Mouse (Mus musculus) embryo, embryonic 11 days (tissue): ENCODE data around the gene Ephx3.

ENCODE experiments used
- DNase-seq: peaks from one replicate; pipeline ENCODE4 v3.0.0-alpha.2; 2015

Ephx3 gene

DNA sequence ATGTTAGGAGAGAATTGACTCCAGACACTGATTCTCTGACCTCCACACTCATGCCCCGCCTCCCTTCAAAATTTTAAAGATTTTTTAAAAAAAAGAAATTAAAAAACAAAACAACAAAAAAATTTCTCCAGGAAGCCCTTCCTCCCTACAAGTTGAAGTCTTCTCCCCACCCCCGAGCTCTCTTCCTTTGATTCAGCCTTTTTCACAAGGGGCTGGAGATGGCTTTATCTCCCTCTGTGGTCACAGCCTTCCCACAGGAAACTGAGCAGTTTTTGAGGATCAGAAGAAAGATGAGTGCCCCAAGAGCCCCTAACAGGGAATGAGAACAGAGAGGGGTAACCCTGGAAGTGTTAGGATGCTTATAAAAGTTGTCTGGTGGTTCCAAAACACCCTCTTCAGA is 16.9 kb downstream of the Ephx3 start:
- DNase-seq: no peak

DNA sequence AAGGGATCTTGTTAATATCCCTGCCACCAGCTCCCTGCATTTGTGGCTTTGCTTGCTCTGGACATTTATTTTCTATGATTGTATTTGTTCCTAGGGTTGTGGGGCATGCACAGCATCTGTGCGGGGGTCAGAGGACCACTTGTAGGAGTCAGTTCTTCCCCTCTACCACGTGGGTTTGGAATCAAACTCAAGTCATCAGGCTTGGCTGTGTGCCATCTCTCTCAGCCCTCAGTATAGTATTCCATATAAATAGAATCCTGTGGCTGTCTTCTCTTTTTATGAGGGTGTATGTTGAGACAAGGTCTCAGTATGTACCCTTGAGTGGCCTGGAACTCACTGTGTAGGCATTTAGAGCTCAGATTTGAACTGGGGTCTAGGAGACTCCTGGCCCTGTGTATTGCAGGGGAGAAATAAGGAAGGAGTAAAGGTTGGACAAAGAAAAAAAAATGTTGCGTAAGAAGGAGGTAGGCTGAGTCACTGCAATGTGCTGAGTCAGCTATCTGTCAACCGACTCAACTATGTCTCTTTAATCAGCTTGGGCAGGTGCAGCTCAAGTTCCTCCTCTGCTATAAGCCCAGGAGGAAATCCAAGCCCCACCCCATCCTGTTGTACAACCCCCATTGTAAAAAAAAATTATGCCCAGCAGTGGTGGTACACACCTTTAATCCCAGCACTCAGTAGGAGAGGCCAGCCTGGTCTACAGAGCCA is 19.7 kb downstream of the Ephx3 start:
- no peak for DNase-seq

DNA sequence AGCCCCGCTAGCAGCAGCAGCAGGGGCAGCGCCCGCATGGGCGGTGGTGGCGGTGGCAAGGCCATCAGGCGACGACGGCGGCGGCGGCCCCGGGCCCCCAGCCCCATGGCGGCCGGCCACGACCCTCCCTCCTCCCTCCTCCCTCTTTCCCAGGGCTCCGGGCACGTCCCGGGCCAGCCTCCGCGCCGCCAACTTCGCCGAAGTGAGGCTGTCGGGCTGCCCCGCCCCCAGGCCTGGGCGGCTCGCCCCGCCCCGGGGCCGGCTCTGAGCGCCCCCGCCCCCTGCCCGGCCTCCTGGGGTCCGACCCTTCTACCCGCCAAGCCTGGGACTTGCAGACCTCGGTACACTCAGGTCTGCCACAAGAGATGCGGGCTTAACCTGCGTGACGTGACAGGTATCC is 22.7 kb downstream of the Ephx3 start, which contains the start of gene Notch3:
Notch3 (minus strand) TSS at position 166 of the 400 bp plus-strand sequence.
- DNase-seq: peak; percentile 95

DNA sequence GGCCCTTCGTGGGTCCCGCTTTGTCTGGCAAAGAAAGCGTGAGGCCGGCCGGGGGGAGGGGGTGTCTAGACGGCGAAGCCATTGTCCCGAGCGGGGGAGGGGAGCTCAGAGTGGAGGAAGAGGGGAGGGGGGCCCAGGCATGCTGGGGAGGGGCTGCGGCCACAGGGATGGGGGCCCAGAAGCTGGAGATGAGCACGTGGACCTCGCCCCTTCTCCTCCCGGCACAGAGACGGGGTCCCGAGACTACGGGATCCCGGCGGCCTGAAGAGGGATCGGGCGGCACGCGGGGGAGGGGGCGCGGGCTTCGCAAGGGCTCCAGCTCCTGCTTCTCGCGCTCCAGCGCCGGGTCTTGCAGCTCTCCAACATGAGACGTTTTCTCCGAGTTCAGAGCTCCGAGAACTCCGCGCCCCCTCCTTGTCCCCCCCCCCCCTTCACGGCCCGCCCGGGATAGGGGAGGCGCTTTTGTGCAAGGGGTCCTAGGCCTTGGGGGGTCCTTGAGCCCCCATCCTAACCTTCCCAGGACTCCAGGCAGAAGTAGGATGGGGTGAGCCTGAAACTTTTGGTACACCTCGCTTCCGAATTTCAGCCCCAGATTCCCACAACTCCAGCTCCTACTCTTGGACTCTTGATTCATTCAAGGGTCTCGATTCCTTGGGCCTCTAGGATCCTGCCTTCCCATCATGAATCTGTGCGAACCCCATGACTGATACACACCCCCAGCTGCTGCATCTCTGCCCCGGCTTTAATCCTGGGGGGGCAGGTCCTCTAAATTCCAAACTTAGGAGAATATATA is 23.4 kb downstream of the Ephx3 start:
- DNase-seq: peak; percentile 95

DNA sequence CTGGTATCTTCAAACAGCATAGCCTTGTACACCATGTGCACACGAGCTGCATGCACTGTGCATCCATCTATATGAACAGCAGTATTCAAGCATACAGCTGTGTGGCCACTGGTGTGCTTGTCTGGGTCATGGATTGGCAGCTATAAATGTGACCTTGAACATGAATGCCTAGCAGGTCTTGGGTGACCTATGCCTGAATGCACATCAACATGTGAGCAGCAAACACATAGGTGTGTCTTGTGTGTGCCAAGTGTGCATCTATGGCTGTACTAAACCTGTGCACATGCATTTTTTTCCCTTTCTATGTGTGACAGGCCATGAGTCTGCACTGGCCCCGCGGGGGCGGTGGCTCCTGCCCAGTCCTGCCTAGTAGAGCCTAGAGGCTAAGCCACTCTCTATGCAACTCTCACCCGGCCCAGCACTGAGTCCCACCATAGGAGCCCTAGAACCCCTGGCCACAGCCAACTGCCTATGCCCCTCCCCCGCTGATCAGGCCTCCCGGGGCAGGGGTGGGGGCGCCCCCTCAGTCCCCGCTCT is 24.0 kb downstream of the Ephx3 start:
- peak; percentile 33 for DNase-seq

DNA sequence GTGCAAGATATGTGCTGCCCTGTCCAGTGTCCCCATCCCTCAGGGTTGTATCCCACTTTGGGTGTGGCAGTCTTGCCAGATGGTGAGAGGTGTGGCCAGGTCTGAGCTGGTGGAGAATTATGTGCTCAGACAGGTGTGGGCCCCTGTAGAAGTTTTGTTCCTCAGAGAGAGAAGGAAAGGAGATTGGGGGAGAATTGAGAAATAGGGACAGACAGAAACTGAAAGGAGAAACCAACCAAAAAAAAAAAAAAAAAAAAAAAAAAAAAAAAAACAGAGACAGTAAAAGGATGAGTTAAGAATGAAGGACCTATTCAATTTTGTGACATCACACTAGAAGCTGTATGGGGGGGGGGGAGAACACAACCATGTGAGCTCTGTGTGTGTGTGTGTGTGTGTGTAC is 24.6 kb downstream of the Ephx3 start:
- DNase-seq: no peak

DNA sequence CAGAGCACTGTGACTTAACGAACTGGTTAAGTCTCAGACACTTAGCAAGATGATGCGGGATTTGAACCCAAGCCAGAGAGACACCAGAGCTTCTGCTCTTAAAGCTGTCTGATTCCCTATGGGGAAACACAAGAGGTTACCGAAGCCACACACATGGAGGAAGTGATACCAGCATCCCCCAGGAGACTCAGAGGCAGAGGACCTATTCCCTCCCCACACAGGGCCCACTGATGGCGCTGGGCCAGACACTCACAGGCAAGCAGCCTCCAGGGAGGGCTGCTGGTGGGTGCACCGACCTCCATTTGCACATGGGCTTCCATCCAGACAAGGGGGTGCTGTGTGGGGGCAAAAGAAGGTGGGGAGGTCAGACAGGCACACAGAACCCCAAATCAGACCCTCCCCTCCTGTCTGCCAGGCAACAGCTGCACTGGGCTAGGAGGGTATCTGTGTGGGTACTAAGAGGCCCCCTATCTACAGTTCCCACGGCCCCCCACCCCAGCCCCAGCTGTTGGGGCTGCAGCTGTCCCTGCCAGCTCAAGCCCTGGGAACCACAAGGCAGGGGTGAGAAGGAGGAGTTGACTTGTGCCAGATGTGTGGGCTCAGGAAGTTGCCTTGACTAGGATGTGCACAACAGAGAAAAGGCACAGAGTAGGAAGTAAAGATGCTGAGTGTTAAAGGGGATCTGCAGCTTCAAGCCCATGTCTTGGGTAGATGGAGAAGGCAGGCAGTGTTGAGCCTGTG is 25.3 kb downstream of the Ephx3 start:
- no peak for DNase-seq

DNA sequence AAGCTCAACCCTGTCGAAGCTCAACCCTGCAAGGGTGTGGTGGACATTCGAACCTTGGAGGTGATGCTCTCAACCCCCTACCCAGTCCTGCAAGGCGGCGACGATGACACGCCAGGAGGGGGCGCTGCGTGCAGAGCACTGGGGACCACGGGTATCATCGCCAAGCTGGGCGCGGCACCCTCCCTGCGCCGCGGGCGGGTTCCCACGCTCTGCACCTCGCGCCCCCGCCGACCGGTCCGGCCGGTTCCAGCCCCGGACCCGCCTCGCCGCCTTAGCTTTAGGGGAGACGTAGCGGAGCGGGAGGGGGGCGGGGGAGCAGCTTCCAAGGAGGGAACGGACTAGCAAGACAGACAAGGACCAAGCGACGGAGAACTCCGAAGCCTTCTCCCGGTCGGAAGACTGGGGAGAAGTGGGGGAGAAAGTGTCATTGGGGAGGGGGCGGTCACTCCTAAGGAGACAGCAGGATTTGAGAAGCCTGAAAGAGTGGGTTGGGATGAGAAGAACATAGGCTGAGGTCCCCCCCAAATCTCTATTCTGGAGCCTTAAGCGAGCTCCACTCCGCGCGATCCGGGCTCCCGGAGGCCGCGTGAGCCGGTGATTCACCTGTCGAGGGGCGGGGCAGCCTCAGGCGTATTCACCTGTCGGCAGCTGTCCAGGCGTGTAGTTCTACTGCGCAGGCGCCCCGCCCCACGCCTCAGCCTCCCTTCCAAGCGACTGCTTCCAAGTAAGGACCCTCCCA is 27.1 kb downstream of the Ephx3 start:
- peak; percentile 79 for DNase-seq

DNA sequence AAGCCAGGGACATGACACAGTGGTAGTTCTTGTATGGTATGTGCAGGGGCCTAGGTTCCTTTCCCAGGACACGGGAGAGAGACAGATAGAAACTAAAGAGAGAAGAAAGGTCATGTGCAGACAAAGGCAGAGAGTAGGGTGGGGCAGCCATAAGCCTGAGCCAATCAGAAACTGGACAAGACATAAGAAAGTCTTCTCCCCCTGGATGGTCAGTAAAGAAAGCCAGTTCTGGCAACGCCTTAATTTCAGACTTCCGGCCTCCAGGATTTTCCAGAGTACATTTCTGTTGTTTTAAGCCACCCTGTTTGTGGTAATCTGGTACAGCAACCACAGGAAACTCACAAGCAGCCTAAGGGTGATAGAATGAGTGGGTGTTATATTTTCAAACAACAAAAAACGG is 28.5 kb downstream of the Ephx3 start:
- no peak for DNase-seq

DNA sequence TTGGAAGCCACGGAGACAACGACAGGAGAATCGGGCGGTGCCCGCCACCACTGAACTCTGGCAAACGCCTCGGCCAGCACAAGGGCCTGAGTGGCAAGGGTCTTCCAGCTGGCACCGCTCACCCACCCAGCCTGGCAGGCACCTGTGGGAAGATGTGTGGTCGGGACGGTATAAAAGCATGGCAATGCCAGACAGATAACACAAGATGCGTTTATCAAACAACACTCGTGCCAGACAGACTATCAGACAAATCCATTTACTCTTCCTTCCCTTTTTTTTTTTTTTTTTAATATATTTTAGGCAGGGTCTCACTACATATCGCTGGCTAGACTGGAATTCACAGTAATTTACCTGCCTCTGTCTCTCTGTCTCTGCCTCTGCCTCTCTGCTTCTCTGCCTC is 30.5 kb downstream of the Ephx3 start:
- DNase-seq: no peak

DNA sequence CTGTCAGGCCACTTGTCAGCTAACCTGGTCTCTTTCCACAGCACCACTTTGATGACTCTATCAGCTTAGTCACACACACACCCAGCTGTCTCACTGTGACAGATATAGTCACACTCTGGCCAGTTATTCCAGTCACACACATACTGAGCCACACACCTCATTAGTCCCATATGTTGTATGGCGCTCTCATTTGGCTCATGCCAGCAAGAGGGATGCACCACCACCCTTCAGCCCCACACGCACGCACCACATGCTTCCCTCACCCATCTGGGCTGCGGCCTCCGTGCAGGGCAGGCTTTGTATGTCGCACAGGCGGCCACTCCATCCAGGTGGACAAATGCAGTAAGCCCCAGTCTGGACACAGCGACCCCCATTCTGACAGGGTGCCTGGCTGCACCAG is 42.6 kb downstream of the Ephx3 start:
- DNase-seq: no peak

DNA sequence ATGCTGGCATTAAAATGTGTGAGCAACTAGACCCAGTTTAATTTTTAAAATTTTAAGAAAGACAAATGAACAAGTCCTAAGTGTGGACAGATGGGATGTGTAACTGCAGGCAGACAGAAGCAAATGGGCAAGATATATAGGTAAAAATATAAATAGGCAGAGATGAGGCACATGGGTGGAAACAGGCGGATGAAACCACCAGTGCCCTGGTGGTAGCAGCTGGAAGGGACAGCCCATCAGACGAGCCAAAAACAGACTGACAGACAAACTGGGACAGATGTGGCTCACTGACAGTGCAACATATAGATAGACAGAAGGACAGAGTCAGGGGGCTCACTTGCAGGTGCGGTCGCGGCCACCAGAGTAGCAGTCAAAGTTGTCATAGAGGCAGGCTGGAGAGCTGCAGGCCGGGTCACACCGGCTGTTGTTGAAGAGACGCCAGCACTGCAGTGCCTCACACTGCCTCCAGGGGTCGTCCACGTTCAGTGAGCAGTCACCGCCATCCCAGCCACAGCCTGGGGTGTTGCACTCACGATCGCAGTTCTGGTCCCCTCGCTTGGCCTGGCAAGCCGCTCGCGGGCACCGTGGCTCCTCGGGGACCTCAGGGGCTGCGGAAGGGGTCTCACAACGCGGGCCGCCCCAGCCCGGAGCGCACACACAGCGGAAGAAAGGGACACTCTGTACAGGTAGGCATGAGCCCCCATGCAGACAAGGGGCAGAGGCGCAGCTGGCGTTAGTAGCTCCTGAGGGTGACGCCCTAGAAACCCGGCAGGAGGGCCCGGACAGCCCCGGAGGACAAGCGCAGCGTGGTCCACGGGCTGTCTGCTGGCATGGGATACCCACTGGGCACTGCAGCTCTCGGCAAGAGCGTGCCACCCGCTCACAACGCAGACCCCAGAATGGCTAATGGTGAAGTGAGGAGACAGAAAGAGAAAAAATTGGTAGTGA is 46.2 kb downstream of the Ephx3 start:
- DNase-seq: peak; percentile 85

DNA sequence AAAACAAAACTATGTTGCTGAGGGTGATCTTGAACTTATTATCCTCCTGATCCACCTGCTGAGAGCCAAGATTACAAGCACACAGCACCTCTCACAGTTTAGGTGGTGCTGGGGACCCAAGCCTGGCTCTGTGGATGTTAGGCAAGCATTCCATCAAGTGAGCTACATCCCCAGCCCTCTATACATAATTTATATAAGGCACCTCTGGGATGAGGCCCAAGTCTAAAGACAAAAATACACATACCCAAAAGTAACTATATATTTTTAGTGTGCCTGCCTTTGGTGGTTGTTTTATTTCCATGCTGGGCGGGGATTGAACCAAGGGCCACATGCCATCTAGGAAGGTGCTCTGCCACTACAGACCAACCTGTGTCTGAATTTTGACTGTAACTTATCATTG is 47.1 kb downstream of the Ephx3 start:
- no peak for DNase-seq
